Mouse (Mus musculus) liver, embryonic 12.5 days (tissue): ENCODE measurements at regions not wholly inside any gene's neighbourhood (a gene's known extent, or its start where the extent isn't known, plus 50 kb on each side); places are given as distances from the start of the nearest gene placed in this dataset.

Experiments
- ATAC-seq: fragments of 200-750 bp; cut with Nextera tagmentation; 2 replicates; pipeline ENCODE4 v1.8.0; 2017; ENCODE audit warnings: moderate number of reproducible peaks, mild to moderate bottlenecking, moderate library complexity
- H3K27ac ChIP-seq: fragments of 300-500 bp; sonication (generic); 2 replicates; pipeline ENCODE4 v1.5.1; 2016; ENCODE audit warnings: mild to moderate bottlenecking
- H3K27me3 ChIP-seq: fragments of 300-500 bp; sonication (generic); replicated peaks from 2 replicates; pipeline ENCODE4 v1.6.1; 2016; ENCODE audit warnings: mild to moderate bottlenecking, moderate library complexity
- H3K36me3 ChIP-seq: fragments of 300-500 bp; sonication (generic); 2 replicates; pipeline ENCODE4 v1.6.1; 2016; ENCODE audit warnings: mild to moderate bottlenecking, moderate library complexity
- H3K4me1 ChIP-seq: fragments of 300-500 bp; sonication (generic); 2 replicates; pipeline ENCODE4 v1.6.1; 2016
- H3K4me2 ChIP-seq: fragments of 300-500 bp; sonication (generic); 2 replicates; pipeline ENCODE4 v1.6.1; 2016; ENCODE audit warnings: mild to moderate bottlenecking, moderate library complexity
- H3K4me3 ChIP-seq: fragments of 300-500 bp; sonication (generic); 2 replicates; pipeline ENCODE4 v1.5.1; 2016; ENCODE audit warnings: mild to moderate bottlenecking, moderate library complexity
- H3K9ac ChIP-seq: fragments of 300-500 bp; sonication (generic); 2 replicates; pipeline ENCODE4 v1.6.1; 2016; ENCODE audit warnings: mild to moderate bottlenecking, moderate library complexity
- H3K9me3 ChIP-seq: fragments of 300-500 bp; sonication (generic); replicated peaks from 2 replicates; pipeline ENCODE4 v1.6.1; 2016; ENCODE audit warnings: mild to moderate bottlenecking, moderate library complexity
- WGBS: fragments of 180-500 bp; shearing (Covaris S2); methylation state at CpG from one replicate; pipeline ENCODE4 v1.1.7; 2016; ENCODE audit not compliant: insufficient replicate concordance; 5-methylcytosine and 5-hydroxymethylcytosine counted together

- no peaks in the 10 kb centered on the region for H3K36me3 ChIP-seq
- no peak overlapping the region for H3K4me3 ChIP-seq
- H3K27ac ChIP-seq: no peak overlapping the region
- H3K27me3 ChIP-seq: no peaks in the 10 kb centered on the region
- H3K9me3 ChIP-seq: no peaks in the 10 kb centered on the region
- H3K4me2 ChIP-seq: no peak overlapping the region
- 72% methylated on average over 11 of the region's 11 CpGs for WGBS
- H3K4me1 ChIP-seq: no peaks in the 10 kb centered on the region
- ATAC-seq: no peak
- H3K9ac ChIP-seq: no peak overlapping the region
These were observed 279.1 kb downstream of the Drd1 start for GRCm38 (mm10) chr13:53776421-53776820.

- no peak overlapping the region for H3K4me2 ChIP-seq
- no peaks in the 10 kb centered on the region for H3K4me1 ChIP-seq
- no peaks in the 10 kb centered on the region for H3K36me3 ChIP-seq
- 38% methylated on average over 5 of the region's 5 CpGs for WGBS
- no peaks in the 10 kb centered on the region for H3K9me3 ChIP-seq
- no peak overlapping the region for H3K4me3 ChIP-seq
- no peak overlapping the region for H3K27ac ChIP-seq
- no peak overlapping the region for H3K9ac ChIP-seq
- no peaks in the 10 kb centered on the region for H3K27me3 ChIP-seq
- no peak for ATAC-seq
These were observed 279.8 kb downstream of the Drd1 start for GRCm38 (mm10) chr13:53775687-53776086.

DNA sequence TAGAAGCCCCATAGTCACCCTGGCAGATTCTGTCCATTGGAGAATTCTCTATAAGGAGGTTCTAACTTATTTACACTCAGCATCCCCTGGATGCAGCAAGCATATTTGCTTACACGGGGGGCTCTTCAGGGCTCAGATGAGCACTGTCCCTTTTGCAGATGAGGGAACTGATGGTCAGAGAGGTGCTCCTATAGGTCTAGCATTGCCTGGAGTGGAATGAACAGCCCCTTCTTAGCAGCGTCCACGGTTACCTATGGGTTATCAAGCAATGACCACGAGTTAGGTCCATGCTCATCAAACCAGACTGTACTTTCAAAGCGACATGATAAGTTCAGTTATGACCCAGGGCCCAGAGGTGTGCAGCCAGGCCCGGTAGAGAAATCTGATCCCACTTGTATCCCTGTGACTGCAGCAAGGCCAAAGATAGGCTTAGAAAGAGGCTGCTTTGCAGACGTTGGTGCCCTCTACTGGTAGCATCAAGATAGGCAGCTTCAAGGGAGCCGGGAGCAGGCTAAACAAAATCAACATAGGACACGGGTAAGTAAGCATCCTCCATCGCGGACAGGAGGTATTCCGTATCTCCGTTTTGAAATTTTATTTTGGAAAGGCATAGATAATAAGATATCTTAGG is 290.8 kb downstream of the Drd1 start:
- WGBS: 20% methylated on average over 13 of the region's 13 CpGs
- H3K36me3 ChIP-seq: no peaks in the 10 kb centered on the region
- no peaks in the 10 kb centered on the region for H3K9me3 ChIP-seq
- no peaks in the 10 kb centered on the region for H3K4me1 ChIP-seq
- no peak overlapping the region for H3K4me3 ChIP-seq
- no peak for ATAC-seq
- H3K4me2 ChIP-seq: no peak overlapping the region
- H3K27ac ChIP-seq: no peak overlapping the region
- no peaks in the 10 kb centered on the region for H3K27me3 ChIP-seq
- no peak overlapping the region for H3K9ac ChIP-seq

DNA sequence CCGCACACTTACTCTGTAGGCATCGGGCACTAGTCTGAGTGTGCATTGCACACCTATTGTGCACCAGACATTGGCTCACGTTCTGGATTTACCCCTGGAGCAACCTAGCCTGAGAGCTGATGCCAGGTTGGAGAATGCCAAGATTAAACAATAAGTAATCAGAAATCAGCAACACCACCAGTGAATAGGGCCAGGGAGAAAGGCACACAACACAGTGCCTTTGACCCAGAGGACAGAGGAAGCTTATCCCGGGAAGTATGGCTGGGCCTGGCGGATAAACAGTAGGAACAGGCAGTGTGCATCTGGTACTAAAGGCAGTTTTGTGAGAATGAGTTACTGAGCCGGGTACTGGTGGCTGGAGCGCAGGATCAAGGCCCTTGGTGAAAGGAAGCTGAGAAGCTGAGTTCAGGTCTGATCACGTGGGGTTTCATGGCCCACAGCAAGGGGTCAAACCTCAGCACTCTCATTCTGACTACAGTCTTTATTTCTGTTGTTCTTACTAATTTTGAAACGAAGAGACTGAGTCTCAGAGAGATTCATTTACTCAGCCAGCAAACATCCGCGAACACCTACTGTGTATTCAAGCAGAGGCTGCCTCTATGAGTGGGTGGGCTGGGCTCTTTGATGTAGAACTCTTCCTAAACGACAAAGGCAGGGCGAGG is 284.8 kb upstream of the Msx2 start:
- Histone ChIP-seq H3K4me2 (no peak overlapping the region), H3K4me1 (no peaks in the 10 kb centered on the region), H3K27me3 (no peaks in the 10 kb centered on the region), H3K9ac (no peak overlapping the region), H3K4me3 (no peak overlapping the region), H3K36me3 (no peaks in the 10 kb centered on the region), H3K27ac (no peak overlapping the region), H3K9me3 (no peaks in the 10 kb centered on the region)
- 60% methylated on average over 13 of the region's 13 CpGs for WGBS
- no peak for ATAC-seq

GRCm38 (mm10) chr13:53756970-53757530 is 284.2 kb upstream of the Msx2 start:
- Histone ChIP-seq H3K4me3 (no peak overlapping the region), H3K9ac (no peak overlapping the region), H3K27me3 (no peaks in the 10 kb centered on the region), H3K4me1 (no peaks in the 10 kb centered on the region), H3K4me2 (no peak overlapping the region), H3K27ac (no peak overlapping the region), H3K36me3 (no peaks in the 10 kb centered on the region), H3K9me3 (no peaks in the 10 kb centered on the region)
- 58% methylated on average over 13 of the region's 13 CpGs for WGBS
- ATAC-seq: no peak

- H3K9me3 ChIP-seq: no peaks in the 10 kb centered on the region
- H3K4me1 ChIP-seq: no peaks in the 10 kb centered on the region
- H3K9ac ChIP-seq: no peak overlapping the region
- H3K27ac ChIP-seq: no peak overlapping the region
- WGBS: 60% methylated on average over 11 of the region's 11 CpGs
- no peak for ATAC-seq
- H3K36me3 ChIP-seq: no peaks in the 10 kb centered on the region
- H3K4me3 ChIP-seq: no peak overlapping the region
- H3K27me3 ChIP-seq: no peaks in the 10 kb centered on the region
- no peak overlapping the region for H3K4me2 ChIP-seq
These were observed 282.3 kb upstream of the Msx2 start for GRCm38 (mm10) chr13:53755046-53755615.

DNA sequence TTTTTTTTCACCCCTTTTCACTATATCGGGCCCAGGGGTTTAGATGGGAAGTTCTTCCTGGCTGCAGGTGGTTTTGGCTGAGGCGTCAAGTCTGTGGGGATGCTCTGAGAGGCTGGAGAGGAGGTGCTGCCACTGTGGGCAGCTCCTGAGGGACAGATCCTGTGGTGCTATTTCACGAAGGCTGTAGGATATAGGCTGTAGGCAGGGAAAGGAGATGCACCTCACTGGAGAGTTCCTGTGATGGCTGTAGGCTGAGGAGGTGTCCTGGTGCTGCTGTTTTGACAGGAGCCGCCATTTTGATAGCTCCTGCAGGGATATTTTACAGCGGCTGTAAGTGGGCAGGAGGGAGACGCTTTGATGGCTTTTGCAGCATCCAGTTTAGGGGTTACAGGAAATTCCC is 280.2 kb upstream of the Msx2 start:
- no peaks in the 10 kb centered on the region for H3K36me3 ChIP-seq
- no peaks in the 10 kb centered on the region for H3K9me3 ChIP-seq
- no peak overlapping the region for H3K27ac ChIP-seq
- H3K4me2 ChIP-seq: no peak overlapping the region
- H3K4me3 ChIP-seq: no peak overlapping the region
- 63% methylated on average over 6 of the region's 6 CpGs for WGBS
- no peak for ATAC-seq
- no peaks in the 10 kb centered on the region for H3K27me3 ChIP-seq
- no peak overlapping the region for H3K9ac ChIP-seq
- H3K4me1 ChIP-seq: no peaks in the 10 kb centered on the region

DNA sequence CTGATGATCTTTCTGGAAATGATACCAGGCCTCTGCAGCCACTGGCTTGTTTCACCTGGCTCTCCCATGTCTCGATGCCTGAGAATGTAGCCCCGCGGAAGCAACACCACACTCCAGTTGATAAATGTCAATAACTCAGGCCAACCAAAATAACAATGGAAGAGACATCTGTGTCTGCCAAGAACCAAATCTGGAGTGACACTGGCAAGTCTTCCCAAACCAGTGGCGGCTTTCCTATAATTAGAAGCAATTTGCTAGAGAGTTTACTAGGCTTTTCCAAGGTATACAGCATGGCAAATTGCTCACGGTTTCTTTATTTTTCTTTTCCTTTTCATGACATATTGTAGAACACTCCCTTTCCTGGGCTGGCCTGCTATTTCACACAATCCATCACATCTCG is 268.1 kb upstream of the Msx2 start:
- no peaks in the 10 kb centered on the region for H3K27me3 ChIP-seq
- no peaks in the 10 kb centered on the region for H3K36me3 ChIP-seq
- no peak overlapping the region for H3K27ac ChIP-seq
- 61% methylated on average over 6 of the region's 6 CpGs for WGBS
- H3K4me2 ChIP-seq: no peak overlapping the region
- no peaks in the 10 kb centered on the region for H3K9me3 ChIP-seq
- no peak for ATAC-seq
- no peak overlapping the region for H3K4me3 ChIP-seq
- H3K9ac ChIP-seq: no peak overlapping the region
- H3K4me1 ChIP-seq: no peaks in the 10 kb centered on the region

GRCm38 (mm10) chr13:53739127-53739526 is 266.3 kb upstream of the Msx2 start:
- no peak overlapping the region for H3K27ac ChIP-seq
- H3K9ac ChIP-seq: no peak overlapping the region
- 58% methylated on average over 3 of the region's 3 CpGs for WGBS
- H3K4me3 ChIP-seq: no peak overlapping the region
- no peak overlapping the region for H3K4me2 ChIP-seq
- no peak for ATAC-seq
- no peaks in the 10 kb centered on the region for H3K4me1 ChIP-seq
- no peaks in the 10 kb centered on the region for H3K9me3 ChIP-seq
- no peaks in the 10 kb centered on the region for H3K27me3 ChIP-seq
- no peaks in the 10 kb centered on the region for H3K36me3 ChIP-seq

DNA sequence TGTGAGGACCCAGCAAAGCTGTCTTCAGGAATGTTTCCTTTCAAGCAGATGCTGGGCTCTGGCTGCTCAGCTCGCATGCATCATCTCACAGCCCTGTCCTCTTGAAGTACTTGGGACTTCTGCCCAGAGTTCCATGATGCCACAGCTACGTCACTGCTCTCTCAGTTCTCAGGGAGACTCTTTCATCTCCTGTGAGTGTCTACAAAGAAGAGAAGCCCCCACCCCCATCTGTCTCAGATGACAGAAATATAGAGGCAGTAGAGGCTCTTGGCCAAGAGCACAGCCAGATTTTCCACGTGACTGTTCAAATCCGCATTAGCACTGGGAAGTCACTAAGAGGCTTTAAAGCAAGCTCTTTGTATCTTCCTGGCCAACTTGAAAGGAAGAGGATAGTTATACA is 262.1 kb upstream of the Msx2 start:
- Histone ChIP-seq H3K9ac (no peak overlapping the region), H3K4me2 (no peak overlapping the region), H3K27me3 (no peaks in the 10 kb centered on the region), H3K27ac (no peak overlapping the region), H3K9me3 (no peaks in the 10 kb centered on the region), H3K36me3 (no peaks in the 10 kb centered on the region), H3K4me1 (no peaks in the 10 kb centered on the region), H3K4me3 (no peak overlapping the region)
- WGBS: 70% methylated on average over 4 of the region's 4 CpGs
- ATAC-seq: no peak

- Histone ChIP-seq H3K4me2 (no peak overlapping the region), H3K9ac (no peak overlapping the region), H3K27me3 (no peaks in the 10 kb centered on the region), H3K36me3 (no peaks in the 10 kb centered on the region), H3K27ac (no peak overlapping the region), H3K4me1 (no peaks in the 10 kb centered on the region), H3K4me3 (no peak overlapping the region), H3K9me3 (0 out of 2 replicates have a peak, but pooled peaks cover 3% of the 10 kb centered on the region)
- ATAC-seq: no peak
- 54% methylated on average over 10 of the region's 10 CpGs for WGBS
These were observed 257.5 kb upstream of the Msx2 start for GRCm38 (mm10) chr13:53730259-53730902.

DNA sequence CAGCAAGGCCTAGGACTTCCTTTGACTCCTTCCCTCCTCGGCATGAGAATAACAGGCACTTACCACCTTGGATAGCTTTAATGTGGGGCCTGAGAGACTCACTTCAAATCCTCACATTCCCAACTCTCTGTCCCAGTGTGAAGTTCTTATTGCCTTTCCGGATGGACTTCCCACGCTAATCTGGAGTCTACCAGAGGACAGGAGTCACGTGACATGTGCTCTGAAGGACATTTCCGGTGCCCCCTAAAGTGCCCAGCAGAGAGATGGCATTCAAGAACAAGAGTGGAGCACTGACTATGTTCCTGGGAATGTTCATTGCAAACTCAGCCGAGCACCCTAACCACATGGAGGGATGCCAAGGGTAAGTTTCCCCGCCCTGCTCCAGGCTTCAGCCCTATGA is 257.0 kb upstream of the Msx2 start:
- Histone ChIP-seq H3K36me3 (no peaks in the 10 kb centered on the region), H3K4me1 (no peaks in the 10 kb centered on the region), H3K27me3 (no peaks in the 10 kb centered on the region), H3K4me3 (no peak overlapping the region), H3K4me2 (no peak overlapping the region), H3K9me3 (0 out of 2 replicates have a peak, but pooled peaks cover 3% of the 10 kb centered on the region), H3K27ac (no peak overlapping the region), H3K9ac (no peak overlapping the region)
- 76% methylated on average over 7 of the region's 7 CpGs for WGBS
- no peak for ATAC-seq
